Mouse (Mus musculus) bone marrow macrophage, adult 2 months (primary cell): ENCODE results near the gene Taf10.

ENCODE experiments used
- CTCF ChIP-seq: IDR thresholded peaks from 2 replicates; pipeline ENCODE4 v1.5.1; 2012; ENCODE audit warnings: low read depth, mild to moderate bottlenecking, low read length, moderate library complexity
- POLR2A ChIP-seq: IDR thresholded peaks from 2 replicates; pipeline ENCODE4 v1.6.1; 2012; ENCODE audit warnings: mild to moderate bottlenecking, low read depth, low read length, borderline replicate concordance

GRCm38 (mm10) chr7:105728701-105729428 is 15.3 kb downstream of the Taf10 start:
- TF ChIP-seq POLR2A (no peak), CTCF (no peak)
